Mouse (Mus musculus) neural tube, embryonic 12.5 days (tissue): ENCODE measurements around the gene Gm49320. TPM values are rescaled to one million over a fixed set of nuclear protein-coding genes. Genes with fewer than 3 reads are reported as not detected.
A peak's percentile ranks its signal among the peaks of the same experiment; 100 is the strongest.

Experiments used
- ATAC-seq: fragments of 200-750 bp; cut with Nextera tagmentation; 2 replicates; pipeline ENCODE4 v1.8.0; 2017; ENCODE audit warnings: low read depth, mild to moderate bottlenecking, moderate TSS enrichment, moderate library complexity; ENCODE audit not compliant: low FRiP score
- H3K27ac ChIP-seq: fragments of 300-500 bp; sonication (generic); 2 replicates; pipeline ENCODE4 v1.5.1; 2016
- H3K27me3 ChIP-seq: fragments of 300-500 bp; sonication (generic); replicated peaks from 2 replicates; pipeline ENCODE4 v1.6.1; 2016; ENCODE audit warnings: mild to moderate bottlenecking
- H3K36me3 ChIP-seq: fragments of 300-500 bp; sonication (generic); 2 replicates; pipeline ENCODE4 v1.6.1; 2016; ENCODE audit warnings: mild to moderate bottlenecking
- H3K4me1 ChIP-seq: fragments of 300-500 bp; sonication (generic); 2 replicates; pipeline ENCODE4 v1.6.1; 2016
- H3K4me2 ChIP-seq: fragments of 300-500 bp; sonication (generic); replicated peaks from 2 replicates; pipeline ENCODE4 v1.6.1; 2016; ENCODE audit warnings: mild to moderate bottlenecking
- H3K4me3 ChIP-seq: fragments of 300-500 bp; sonication (generic); 2 replicates; pipeline ENCODE4 v1.5.1; 2016
- H3K9ac ChIP-seq: fragments of 300-500 bp; sonication (generic); 2 replicates; pipeline ENCODE4 v1.6.1; 2016; ENCODE audit warnings: mild to moderate bottlenecking
- H3K9me3 ChIP-seq: fragments of 300-500 bp; sonication (generic); 2 replicates; pipeline ENCODE4 v1.6.1; 2016; ENCODE audit warnings: mild to moderate bottlenecking
- WGBS: fragments of 180-500 bp; shearing (Covaris S2); methylation state at CpG from one replicate; pipeline ENCODE4 v1.1.7; 2016; 5-methylcytosine and 5-hydroxymethylcytosine counted together
- polyA plus RNA-seq: library from polyadenylated mRNA; unstranded; fragments of >200 nt; fragmentation: Nextera tagmentation; extraction: Ambion mirVana; gene quantifications from 2 replicates; pipeline ENCODE4 v1.2.1, GENCODE M21; 2016

Gm49320 gene
- polyA plus RNA-seq, 1 experiment from 2014 or later = 1.2 TPM

DNA sequence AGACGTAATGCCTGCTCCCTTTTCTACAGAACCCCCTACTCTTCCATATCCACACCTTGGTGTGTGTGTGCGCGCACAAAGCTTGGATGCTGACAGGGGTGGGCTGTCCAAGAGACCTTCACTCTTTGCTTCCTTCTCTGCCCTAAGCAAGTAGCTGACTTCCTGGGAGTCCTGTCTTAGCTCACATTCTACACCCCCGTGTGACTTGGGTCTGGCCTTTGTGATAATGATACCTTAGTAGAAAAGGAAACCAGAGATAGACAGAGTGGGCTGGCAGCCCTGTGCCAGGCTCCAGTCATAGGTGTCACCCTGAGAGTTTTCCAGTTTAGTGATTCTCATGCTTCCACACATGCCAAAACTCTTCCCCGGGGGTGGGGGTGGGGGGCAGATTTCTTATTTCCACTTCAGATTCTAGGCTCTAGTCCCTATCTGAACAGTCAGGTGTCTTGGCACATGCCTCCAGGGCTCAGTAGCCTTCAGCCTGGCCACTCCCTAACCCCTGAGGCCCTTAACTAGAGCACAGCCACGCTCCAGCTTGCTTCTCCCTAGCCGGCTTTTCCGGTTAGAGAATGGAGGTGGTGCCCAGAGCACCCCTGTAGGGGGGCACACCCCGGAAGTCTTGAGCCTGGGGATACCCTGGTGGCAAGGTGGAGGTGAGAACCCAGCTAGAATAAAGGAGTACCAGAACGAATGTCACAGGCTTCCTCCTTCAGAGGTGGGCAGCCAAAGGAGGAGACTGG, 7.9 kb upstream of the Gm49320 start:
- peaks cover 6% of the 10 kb centered on the region for H3K4me1 ChIP-seq
- no peaks in the 10 kb centered on the region for H3K36me3 ChIP-seq
- WGBS = 62% methylated on average over 10 of the region's 10 CpGs
- H3K9me3 ChIP-seq = no peaks in the 10 kb centered on the region
- H3K4me2 ChIP-seq = no peak overlapping the region
- H3K9ac ChIP-seq = no peak overlapping the region
- ATAC-seq = no peak
- H3K27ac ChIP-seq = no peak overlapping the region
- H3K27me3 ChIP-seq = peaks cover 25% of the 10 kb centered on the region
- H3K4me3 ChIP-seq = no peak overlapping the region

DNA sequence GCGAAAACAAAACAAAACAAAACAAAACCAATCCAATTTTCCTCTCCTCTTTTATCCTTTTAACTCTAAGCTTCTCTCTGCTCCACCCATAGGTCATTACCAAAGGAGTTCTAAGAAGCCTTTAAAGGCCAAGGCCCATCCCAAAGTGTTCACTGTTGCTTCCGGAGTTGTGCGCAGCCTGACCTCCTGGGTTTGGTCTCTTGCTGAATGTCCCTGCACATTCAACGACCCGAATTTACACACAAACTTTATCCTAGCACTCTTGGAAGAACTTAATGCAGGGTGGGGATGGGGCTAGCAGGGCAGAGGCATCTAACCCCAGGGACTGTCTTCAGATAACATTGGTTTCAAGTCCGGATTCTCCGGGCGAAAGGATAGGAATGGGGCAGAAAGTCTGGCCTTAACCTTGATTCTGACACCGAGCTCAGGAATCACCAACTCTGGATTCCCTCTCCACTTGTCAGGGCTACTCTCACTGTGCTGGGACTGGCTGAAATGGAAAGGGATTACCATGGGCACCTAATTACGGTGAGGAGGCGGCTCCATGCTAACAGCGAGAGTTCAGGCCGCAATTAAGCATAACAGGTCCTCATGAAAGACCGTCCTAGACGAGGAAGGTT, 741 bp upstream of the Gm49320 start:
- peaks cover 14% of the 10 kb centered on the region for H3K36me3 ChIP-seq
- H3K4me1 ChIP-seq = peaks cover 19% of the 10 kb centered on the region
- no peaks in the 10 kb centered on the region for H3K9me3 ChIP-seq
- H3K4me2 ChIP-seq = peak overlapping the region; percentile 92
- ATAC-seq = peak; percentile 36; the same call in 1 of the 2 replicates
- H3K9ac ChIP-seq = peak overlapping the region; percentile 58
- peak overlapping the region; percentile 76 for H3K27ac ChIP-seq
- 20% methylated on average over 15 of the region's 15 CpGs for WGBS
- peak overlapping the region; percentile 80 for H3K4me3 ChIP-seq
- 0 out of 2 replicates have a peak, but pooled peaks cover 4% of the 10 kb centered on the region for H3K27me3 ChIP-seq

DNA sequence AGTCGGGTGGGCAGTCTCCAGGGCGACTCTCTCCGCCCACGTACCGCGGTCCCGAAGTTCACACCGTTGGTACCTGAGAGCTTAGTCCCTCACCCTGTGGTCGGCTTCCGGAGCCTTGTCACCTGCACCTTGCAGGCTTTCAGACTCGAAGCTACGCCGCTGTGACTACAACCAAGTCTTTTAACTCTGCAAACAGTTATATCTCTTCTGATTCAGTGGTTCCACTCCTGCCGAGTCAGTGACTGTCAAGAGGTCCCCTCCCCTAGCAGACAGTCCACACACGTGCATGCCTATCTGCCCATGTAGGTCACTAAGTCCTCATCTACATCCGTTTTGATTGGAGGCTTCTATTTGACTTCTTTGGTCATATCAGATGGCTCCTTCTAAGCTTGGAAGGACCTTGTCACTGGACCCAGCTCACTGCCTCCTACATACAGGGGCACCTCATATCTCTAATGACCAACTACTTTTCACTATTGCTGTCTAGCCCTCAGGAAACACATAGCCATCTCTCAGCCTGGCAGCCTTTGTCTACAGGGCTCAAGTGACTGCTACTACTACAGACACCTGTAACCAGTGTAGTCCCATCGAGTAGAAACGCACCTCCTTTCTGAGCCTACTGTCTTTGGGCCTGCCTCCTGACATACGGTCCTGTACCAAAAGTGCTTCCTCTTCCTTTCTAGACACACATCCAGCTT, 677 bp downstream of the Gm49320 start:
- 15% methylated on average over 19 of the region's 19 CpGs for WGBS

DNA sequence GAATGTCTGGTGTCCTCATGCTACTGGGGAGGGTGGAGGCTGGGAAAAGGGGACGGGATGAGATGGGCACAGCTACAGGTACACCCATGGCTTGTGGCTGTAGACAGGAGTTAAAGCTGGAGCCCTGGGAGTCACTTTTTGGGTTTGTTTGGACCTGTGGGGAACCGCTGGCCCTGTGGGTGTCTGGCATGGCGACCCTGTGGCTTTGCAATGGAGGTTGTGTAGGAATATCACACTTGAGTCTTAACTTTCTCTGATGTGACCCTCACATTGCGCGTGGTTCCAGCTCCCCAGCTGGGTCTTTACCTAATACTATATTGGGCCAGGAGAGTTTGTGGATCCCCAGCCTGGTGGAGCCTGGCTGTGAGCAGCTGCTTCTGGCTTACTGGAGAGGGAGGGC, 6.4 kb downstream of the Gm49320 start:
- peaks cover 9% of the 10 kb centered on the region for H3K4me1 ChIP-seq
- no peak overlapping the region for H3K27ac ChIP-seq
- H3K36me3 ChIP-seq = peaks cover 79% of the 10 kb centered on the region
- peaks cover 9% of the 10 kb centered on the region; the same call in 1 of the 2 replicates for H3K27me3 ChIP-seq
- no peak for ATAC-seq
- WGBS = 92% methylated on average over 5 of the region's 5 CpGs
- H3K4me2 ChIP-seq = no peak overlapping the region
- no peaks in the 10 kb centered on the region for H3K9me3 ChIP-seq
- H3K4me3 ChIP-seq = no peak overlapping the region
- H3K9ac ChIP-seq = no peak overlapping the region

More for the DNA sequence above, 677 bp downstream of the Gm49320 start:
- Histone ChIP-seq H3K4me3 (peak overlapping the region; percentile 80), H3K9me3 (no peaks in the 10 kb centered on the region), H3K4me1 (peaks cover 19% of the 10 kb centered on the region), H3K27ac (peak overlapping the region; percentile 68; the same call in 1 of the 2 replicates), H3K36me3 (peaks cover 28% of the 10 kb centered on the region), H3K9ac (peak overlapping the region; percentile 73), H3K27me3 (0 out of 2 replicates have a peak, but pooled peaks cover 4% of the 10 kb centered on the region), H3K4me2 (peak overlapping the region; percentile 92)
- peak; percentile 39 for ATAC-seq

DNA sequence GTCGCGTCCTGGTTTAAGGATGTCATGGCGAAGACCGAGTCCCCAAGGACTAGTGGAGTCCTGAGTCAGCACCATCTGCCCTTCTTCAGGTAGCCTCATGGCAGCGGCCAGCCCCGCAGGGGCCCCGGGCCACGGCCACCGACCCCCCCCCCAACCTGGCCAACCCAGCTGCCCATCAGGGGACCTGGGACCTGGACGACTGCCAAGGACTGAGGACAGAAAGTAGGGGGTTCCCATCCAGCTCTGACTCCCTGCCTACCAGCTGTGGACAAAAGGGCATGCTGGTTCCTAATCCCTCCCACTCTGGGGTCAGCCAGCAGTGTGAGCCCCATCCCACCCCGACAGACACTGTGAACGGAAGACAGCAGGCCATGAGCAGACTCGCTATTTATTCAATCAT, 7.1 kb downstream of the Gm49320 start:
- H3K36me3 ChIP-seq = peaks cover 80% of the 10 kb centered on the region
- H3K4me3 ChIP-seq = no peak overlapping the region
- WGBS = 86% methylated on average over 13 of the region's 13 CpGs
- H3K27ac ChIP-seq = no peak overlapping the region
- no peaks in the 10 kb centered on the region for H3K9me3 ChIP-seq
- H3K9ac ChIP-seq = no peak overlapping the region
- ATAC-seq = no peak
- H3K4me2 ChIP-seq = no peak overlapping the region
- peaks cover 9% of the 10 kb centered on the region; the same call in 1 of the 2 replicates for H3K27me3 ChIP-seq
- peaks cover 5% of the 10 kb centered on the region; the same call in 1 of the 2 replicates for H3K4me1 ChIP-seq

DNA sequence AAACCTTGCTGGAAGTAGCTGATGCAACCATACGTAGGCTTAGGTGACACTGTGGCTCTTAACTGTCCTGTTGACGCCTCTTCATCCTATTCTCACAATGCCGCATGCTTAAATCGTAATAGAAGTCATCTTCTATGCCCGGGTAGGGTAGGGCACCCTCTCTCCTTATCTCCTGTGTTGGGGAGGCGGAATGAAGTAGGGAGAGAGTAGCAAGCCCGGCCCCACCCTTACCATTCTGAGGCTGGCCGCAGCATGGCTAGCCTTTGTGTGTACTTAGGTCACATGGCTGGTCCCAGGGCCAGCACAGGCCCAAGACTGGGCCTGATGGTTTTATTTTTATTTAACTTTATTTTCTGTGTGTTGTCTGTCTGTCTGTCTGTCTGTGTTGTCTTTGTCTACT, 8.6 kb downstream of the Gm49320 start:
- Histone ChIP-seq H3K36me3 (peaks cover 73% of the 10 kb centered on the region), H3K9ac (no peak overlapping the region), H3K4me3 (no peak overlapping the region), H3K4me2 (no peak overlapping the region), H3K27ac (no peak overlapping the region), H3K9me3 (no peaks in the 10 kb centered on the region), H3K27me3 (peaks cover 9% of the 10 kb centered on the region; the same call in 1 of the 2 replicates), H3K4me1 (0 out of 2 replicates have a peak, but pooled peaks cover 5% of the 10 kb centered on the region)
- no peak for ATAC-seq
- WGBS = 92% methylated on average over 8 of the region's 8 CpGs

DNA sequence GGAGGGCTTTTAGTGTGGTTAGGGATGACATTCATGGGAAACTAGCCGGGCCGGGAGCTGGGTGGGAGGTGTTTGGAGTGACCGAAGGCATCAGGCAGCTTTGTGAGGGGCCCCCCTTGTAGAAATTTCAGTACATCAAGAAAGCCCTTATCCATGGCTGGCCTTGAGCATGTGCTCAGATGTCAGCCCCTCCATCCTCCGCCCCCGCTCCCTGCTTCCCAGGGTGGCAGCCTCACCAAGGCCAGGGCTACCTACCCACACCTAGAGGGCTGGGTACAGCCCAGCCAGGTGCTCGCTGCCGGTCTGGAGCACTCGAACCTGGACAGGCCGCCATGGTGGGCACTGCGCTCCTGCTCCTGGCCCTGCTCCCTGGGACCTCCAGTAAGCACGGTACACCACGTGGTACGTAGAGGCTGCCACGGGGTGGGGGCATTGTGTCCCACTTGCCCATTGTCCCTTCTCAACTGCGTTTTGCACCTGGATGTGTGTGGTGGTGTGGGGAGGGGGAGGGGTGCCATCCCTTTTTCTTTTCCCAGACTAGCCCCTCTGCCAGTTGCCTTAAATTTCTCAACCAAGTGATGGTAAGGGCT, 9.4 kb downstream of the Gm49320 start, which contains the start of gene Tgfbr3l:
Gene Tgfbr3l, plus strand, starts transcription at position 264 of the 590 bp plus-strand sequence.
- 82% methylated on average over 15 of the region's 15 CpGs for WGBS
- Histone ChIP-seq H3K36me3 (peaks cover 66% of the 10 kb centered on the region), H3K4me3 (no peak within 1 kb of the TSS), H3K9ac (0 out of 2 replicates have a peak within 1 kb of the TSS, but pooled peaks have one; percentile 2), H3K4me2 (no peak within 1 kb of the TSS), H3K9me3 (no peaks in the 10 kb centered on the region), H3K4me1 (0 out of 2 replicates have a peak, but pooled peaks cover 5% of the 10 kb centered on the region), H3K27me3 (peaks cover 9% of the 10 kb centered on the region; the same call in 1 of the 2 replicates), H3K27ac (no peak within 1 kb of the TSS)
- no peak for ATAC-seq

DNA sequence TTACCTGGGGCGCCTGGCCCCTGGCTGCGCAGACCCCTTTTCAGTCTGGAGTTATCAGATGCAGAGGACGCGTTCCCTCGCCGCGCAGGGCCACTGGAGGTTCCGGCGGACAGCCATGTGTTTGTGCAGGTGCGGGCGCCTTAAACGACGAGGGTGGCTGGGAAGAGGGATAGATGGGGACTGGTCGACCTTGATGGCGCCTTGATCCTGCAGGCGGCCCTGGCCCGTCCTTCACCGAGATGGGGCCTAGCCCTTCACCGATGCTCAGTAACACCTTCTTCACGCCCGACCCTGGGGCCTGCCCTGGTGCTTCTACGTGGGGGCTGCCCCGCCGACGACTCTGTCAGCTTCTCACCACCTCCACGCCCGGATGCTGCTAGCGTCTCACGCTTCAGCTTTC, 10.5 kb downstream of the Gm49320 start:
- Histone ChIP-seq H3K36me3 (peaks cover 54% of the 10 kb centered on the region), H3K27me3 (peaks cover 9% of the 10 kb centered on the region; the same call in 1 of the 2 replicates), H3K9ac (0 out of 2 replicates have a peak overlapping the region, but pooled peaks have one; percentile 2), H3K4me1 (peaks cover 13% of the 10 kb centered on the region; the same call in 1 of the 2 replicates), H3K9me3 (no peaks in the 10 kb centered on the region), H3K27ac (no peak overlapping the region), H3K4me2 (no peak overlapping the region), H3K4me3 (no peak overlapping the region)
- ATAC-seq = no peak
- WGBS = 18% methylated on average over 29 of the region's 29 CpGs

DNA sequence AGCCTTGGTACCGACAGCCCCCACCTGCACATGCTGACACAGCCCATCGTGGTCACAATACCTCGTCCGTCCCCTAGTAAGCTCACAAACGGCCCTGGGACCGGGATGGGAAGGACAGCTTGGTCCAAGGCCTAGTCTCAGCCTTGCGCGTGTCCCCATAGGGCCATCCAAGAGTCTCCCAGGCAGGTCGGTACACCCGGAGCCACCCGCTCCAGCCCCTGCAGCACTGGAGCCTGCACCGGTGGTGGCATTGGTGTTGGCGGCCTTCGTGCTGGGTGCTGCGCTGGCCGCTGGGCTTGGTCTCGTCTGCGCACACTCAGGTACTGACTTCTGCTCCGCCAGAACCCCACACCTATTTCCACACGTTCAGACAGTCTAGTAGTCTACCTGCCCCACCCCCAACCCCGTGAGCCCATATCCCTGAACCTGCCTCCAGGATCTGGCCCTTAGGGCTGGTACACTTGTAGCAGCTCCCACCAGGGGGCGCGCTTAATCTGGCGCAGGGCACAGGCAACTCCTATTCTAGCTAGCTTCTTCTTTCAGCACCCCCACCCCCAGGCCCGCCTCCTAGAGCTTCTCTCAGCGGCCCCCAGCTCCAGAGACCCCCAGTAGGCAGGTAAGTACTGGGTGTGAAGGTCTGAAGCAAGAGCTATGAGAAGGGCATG, 11.8 kb downstream of the Gm49320 start:
- peak; percentile 5 for ATAC-seq
- H3K36me3 ChIP-seq = peaks cover 51% of the 10 kb centered on the region
- H3K4me3 ChIP-seq = no peak overlapping the region
- 30% methylated on average over 26 of the region's 26 CpGs for WGBS
- no peak overlapping the region for H3K9ac ChIP-seq
- H3K4me2 ChIP-seq = no peak overlapping the region; the same call in 1 of the 2 replicates
- peaks cover 19% of the 10 kb centered on the region; the same call in 1 of the 2 replicates for H3K4me1 ChIP-seq
- no peaks in the 10 kb centered on the region for H3K9me3 ChIP-seq
- H3K27ac ChIP-seq = no peak overlapping the region
- peaks cover 9% of the 10 kb centered on the region; the same call in 1 of the 2 replicates for H3K27me3 ChIP-seq

DNA sequence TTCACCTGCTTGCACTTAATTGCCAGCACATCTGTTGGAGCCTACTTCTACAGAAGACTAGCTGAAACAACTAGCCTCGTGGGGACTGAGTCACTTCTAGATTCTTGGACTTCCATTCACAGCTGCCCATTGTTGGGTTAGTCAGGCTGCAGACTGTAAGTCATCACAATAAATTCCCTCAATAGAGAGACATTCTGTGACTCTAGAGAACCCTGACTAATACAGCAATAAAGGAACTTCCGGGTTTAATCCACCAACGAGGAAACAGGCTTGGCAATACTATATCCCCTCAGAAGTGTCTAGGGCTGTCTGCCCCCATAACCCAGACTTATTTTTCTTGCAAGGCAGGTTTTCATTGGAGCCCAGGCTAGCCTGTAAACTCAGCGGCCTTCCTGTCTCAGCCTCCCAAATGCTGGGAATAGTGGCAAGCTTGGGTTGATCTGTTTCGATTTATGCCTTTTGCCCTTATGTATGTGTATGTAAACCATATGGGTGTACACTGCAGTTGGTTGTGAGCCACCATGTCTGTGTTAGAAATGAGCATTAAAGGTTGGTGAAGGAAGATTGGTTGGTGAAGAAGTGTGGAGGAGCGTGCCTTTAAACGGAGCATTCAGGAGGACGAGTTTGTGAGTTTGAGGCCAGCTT, 13.6 kb downstream of the Gm49320 start:
- peak overlapping the region; percentile 88 for H3K4me2 ChIP-seq
- peaks cover 26% of the 10 kb centered on the region for H3K4me1 ChIP-seq
- peaks cover 9% of the 10 kb centered on the region; the same call in 1 of the 2 replicates for H3K27me3 ChIP-seq
- H3K4me3 ChIP-seq = peak overlapping the region; percentile 86
- peak overlapping the region; percentile 83; the same call in 1 of the 2 replicates for H3K9ac ChIP-seq
- H3K27ac ChIP-seq = no peak overlapping the region
- no peak for ATAC-seq
- H3K9me3 ChIP-seq = no peaks in the 10 kb centered on the region
- 48% methylated on average over 8 of the region's 8 CpGs for WGBS
- H3K36me3 ChIP-seq = peaks cover 50% of the 10 kb centered on the region
